Mouse (Mus musculus): ENCODE results near the gene Gm4969.

The Gm4969 gene

DNA sequence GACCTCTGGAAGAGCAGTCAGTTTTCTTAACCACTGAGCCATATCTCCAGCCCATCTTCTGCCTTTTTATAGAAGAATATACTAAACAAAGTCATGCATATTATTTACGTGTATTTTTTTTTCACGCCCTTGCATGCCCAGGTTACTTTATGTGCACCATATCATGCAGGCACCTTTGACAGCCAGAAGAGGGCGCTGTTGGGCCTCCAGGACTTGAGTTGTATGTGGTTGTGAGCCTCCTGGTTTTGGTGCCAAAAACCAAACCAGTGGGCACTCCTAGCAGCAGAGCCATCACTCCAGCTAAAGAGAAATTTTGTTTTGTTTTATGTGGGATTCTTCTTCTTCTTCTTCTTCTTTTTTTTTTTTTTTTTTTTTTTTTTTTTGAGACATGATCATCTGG lies 48.7 kb downstream of the Gm4969 start:
- DNase-seq, result peak; percentile 26 to 38

DNA sequence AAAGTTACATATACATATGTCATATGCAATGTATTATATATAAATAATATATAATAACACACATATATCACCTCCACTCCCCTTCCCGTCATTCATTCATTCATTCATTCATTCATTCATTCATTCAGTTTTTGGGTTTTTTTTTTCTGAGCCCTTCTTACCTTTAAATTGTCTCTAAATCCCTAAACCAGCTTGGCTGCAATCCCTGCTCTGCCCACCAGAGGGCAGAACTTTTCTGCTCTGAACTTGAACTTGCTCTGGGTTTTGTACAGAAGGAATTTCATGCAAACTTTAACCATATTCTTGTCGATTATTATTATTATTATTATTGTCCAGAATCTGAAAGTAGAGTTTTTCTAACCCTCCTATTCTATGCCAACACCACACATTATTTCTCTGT lies 49.5 kb downstream of the Gm4969 start:
- DNase-seq, result peak; percentile 59 to 78

DNA sequence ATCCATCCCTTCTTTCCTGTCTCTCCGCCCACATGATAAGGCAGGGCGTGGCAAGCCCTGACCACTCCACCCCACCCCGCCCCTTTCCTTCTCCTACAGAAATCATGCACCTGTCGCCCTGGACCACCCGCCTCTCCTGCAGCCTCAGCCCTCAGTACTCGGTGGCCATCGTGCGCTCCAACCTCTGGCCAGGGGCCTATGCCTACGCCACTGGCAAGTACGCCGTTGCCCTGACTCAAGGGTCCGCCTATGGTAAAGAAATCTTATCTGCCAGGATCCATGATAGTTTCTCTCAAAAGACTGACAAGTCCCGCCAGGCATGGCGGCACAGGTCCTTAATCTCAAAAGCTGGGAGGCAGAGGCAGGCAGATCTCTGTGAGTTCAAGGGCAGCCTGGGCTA lies 50.2 kb downstream of the Gm4969 start:
- DNase-seq, result peak in 1 of 2 experiments; percentile 18

DNA sequence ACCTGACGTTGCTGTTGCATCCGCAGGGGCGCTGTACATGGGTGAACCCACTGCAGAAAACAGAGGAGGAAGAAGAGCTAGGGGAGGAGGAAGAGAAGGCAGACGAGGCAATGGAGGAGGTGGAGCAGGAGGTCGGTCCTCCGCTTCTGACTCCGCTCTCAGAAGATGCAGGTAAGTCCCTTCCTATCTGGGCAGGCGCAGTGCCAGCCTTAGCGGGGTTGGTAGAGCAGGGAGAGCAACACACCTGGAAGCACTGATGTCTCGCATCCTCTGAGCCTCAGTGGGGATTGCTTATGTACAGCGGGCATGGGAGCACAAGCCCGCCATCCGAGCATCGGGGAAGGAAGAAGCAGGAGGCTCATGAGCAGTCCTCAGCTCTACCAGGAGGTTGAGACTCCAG lies 51.1 kb downstream of the Gm4969 start:
- DNase-seq, result peak in 1 of 2 experiments; percentile 22

DNA sequence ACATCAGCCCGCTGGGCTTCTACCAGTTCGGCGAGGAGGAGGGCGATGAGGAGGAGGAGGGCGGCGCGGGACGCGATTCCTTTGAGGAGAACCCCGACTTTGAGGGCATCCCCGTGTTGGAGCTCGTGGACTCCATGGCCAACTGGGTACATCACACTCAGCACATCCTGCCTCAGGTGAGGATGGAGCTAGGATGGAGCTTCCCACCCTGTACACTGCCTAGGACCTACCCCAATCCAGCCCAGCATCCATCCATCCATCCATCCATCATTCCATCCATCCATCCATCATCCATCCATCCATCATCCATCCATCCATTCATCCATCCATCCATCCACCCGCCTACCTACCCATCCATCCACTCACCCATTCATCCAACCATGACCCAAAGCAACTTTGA lies 52.3 kb downstream of the Gm4969 start:
- DNase-seq, result peak in 1 of 2 experiments; percentile 20

DNA sequence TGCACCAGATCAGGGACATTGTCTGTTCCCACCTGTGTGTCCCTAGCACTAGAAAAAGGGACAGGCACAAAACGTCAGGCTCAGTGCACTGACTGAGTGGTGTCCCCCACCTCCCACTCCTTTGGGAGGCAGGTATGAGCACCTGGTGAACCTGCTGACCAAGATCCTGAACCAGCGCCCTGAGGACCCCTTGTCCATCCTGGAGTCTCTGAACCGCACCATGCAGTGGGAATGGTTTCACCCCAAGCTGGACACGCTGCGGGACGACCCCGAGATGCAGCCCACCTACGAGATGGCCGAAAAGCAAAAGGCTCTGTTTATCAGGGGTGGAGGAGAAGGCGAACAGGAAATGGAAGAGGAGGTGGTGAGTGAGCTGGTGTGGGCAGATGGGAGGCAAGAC lies 60.8 kb downstream of the Gm4969 start:
- peak in 1 of 2 experiments; percentile 13 for DNase-seq

DNA sequence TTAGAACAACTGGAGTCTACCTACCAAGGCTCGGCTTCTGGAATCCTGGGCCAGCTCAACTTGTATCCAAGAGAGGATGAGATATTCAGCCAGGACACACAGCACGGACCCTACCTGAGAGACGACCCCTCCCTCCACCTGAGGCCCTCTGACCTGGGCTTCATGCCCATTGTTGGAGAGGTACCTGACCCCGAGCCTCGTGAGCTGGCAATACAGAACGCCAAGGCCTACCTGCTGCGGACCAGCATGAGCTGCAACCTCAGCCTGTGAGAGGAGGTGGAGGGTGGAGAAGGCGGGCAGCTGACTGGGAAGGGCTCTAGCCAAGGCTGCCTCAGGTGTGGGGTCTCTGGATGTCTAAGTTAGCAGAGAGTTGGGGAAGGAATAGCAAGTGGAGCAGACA lies 63.1 kb downstream of the Gm4969 start:
- DNase-seq, result no peak

DNA sequence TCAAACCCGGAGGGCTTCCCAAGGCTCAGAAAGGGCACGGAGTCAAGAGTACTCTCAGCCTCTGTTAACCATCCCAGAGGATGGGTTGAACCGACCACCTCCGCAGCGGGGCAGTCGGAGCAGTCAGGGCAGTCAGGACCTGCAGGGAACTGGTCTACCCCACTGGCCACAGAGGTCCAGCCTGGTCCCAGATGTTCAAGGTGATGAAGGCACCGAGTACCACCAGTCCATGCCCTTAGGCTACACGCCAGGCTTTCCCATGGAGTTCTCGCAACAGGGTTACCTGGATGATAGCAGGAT lies 63.4 kb downstream of the Gm4969 start:
- DNase-seq, result no peak

DNA sequence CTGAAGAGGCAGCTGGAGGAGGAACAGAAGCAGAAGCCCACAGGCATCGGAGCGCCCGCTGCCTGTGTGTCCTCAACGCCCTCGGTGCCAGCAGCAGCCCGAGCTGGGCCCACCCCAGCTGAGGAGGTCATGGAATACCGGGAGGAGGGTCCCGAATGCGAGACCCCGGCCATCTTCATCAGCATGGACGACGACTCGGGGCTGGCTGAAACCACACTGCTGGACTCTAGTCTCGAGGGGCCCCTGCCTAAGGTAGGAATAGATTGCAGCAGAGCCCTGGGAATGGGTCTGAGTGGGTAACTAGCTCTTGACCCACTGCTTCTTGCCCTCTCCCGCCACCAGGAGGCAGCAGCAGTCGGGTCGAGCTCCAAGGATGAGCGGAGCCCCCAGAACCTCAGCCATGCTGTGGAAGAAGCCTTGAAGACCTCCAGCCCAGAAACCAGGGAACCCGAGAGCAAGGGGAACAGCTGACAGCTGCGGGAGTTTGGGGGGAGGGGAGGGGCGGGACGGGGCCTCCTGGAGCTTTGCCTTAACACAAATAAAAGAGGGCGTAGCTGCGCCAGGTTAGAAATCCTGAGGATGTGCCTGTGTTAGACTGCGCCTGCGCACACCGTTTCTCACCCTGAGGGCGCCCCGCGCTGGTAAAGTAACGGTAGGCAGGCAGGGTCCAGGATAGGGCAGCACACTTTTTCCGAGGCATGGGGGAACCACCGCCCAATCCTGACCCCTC lies 64.0 kb downstream of the Gm4969 start, which contains the start of gene Rsph6a:
Gene Rsph6a, plus strand, starts transcription at position 644 of the 730 bp plus-strand sequence.
- peak; percentile 56 to 63 for DNase-seq

DNA sequence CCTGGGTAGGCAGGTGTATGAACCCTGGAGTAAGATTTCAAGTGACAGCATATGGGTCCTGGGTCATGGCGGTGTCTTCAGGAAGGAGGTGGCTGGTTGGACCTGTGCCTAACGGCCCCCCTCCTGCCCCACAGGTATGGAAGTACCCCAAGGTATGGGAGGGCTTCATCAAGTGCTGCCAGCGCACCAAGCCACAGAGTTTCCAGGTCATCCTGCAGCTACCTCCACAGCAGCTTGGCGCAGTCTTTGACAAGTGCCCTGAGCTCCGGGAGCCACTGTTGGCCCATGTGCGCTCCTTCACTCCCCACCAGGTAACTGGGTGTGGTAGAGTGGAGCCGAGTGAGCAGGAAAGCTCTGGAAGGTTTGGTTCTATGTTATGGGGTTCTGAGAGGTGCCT lies 65.0 kb downstream of the Gm4969 start:
- DNase-seq, result no peak

DNA sequence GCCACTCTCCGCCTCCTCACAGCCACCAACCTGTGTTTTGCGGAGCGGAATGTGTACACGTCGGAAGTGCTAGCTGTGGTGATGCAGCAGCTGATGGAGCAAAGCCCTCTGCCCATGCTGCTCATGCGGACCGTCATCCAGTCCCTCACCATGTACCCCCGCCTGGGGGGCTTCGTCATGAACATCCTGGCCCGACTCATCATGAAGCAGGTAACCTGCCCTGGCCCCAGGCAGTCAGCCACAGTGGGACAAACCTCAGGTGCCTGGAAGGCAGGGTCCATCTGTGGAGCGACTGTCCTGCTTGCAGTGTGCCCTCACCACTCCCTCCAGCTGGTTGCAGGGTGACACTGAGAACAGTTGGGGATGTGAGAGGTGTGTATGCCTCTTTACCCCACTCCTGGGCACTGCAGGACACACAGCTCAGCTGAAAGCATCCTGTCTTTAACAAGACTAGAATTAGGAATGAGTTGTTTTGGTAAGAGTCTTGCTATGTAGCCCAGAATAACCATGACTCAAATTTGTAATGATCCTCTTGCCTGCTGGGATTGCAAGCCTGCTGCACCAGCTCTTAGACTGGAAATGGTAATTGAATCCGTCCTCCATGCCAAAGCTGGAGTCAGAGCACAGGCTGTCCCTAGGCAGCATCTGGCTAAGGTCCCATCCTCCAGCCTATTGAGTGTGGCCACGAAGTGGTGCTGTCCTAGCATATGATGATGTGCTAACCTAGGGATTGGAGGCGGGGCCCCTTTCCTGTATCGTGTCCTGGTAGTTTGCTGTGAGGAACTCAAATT lies 65.6 kb downstream of the Gm4969 start:
- no peak for DNase-seq

DNA sequence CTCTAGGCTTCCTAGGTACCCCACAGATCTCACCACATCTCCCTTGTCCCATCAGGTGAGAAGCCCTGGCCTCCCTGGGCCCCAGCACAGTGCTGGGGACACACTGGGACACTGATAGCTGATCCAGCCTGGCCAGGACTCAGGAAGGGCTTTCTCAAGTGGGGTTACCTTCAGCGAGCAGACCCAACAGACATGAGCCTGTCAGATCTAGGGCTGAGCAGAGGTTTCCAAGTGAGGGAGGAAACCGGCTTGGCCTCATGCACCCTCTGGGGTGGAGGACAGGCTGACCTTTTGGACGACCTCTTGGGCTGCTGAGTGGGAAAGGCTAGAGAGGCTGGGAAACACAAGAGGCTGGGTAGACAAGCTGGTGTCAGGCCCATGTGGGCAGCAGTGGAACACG lies 67.0 kb downstream of the Gm4969 start:
- DNase-seq, result no peak

DNA sequence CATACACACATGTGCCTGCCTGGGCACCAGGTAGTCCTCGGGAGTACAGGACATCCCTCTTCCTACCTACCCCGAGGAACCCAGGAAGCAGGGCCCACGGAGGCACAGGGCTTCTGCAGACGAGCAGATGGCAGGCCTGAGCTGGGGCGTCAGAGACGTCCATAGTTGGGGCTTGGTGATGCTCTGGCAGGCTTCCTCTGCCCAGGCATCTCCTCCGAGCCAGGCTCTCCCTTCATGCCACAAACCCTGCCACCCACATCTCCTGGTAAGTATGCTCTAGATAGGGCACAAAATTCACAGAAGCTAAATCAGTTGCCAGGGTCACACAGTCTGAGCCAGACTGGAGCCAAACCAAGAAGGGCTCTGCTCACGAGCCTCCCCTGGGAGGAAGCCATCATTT lies 68.0 kb downstream of the Gm4969 start:
- no peak for DNase-seq

DNA sequence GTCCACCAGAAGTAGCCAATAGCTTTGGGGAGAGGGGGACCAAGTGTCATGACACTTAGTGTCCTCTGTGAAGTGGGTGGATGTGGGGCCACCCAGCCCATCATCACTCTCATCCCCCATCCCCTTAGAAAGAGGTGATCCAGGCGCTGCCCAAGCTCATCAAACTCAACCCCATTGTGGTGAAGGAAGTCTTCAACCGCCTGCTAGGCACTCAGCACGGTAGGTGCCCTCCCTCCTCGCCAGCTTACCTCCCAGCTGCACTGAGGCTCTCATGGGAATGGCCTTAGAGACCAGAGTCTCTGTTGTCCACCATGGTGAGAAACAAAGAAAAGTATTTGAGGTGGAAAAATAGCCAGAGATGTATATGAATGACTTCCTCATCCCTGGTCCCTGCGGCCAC lies 68.9 kb downstream of the Gm4969 start:
- no peak for DNase-seq

Measured in lung, postnatal 4 days (tissue).